Mouse (Mus musculus): ENCODE measurements around the gene Yars. TPM values are rescaled to one million over a fixed set of nuclear protein-coding genes. Genes with fewer than 3 reads are reported as not detected.
A peak's percentile ranks its signal among the peaks of the same experiment; 100 is the strongest.

The Yars gene
- polyA plus RNA-seq, 1 experiment from 2014 or later: 83.2 TPM

- no peak overlapping the region for H3K27ac ChIP-seq (replicated peaks)
- no peak overlapping the region for H3K4me3 ChIP-seq (replicated peaks)
- H3K4me2 ChIP-seq (replicated peaks): no peak overlapping the region
- H3K4me1 ChIP-seq: peaks cover 14% of the 10 kb centered on the region
- no peaks in the 10 kb centered on the region for H3K9me3 ChIP-seq (replicated peaks)
- no peaks in the 10 kb centered on the region for H3K27me3 ChIP-seq
- no peak overlapping the region for H3K9ac ChIP-seq
- WGBS: 35% methylated on average over 8 of the region's 8 CpGs
- ATAC-seq (ENCODE audit: insufficient number of reproducible peaks, low FRiP score, low TSS enrichment, low read depth): 0 out of 2 replicates have a peak, but pooled peaks have one; percentile 17
- no peaks in the 10 kb centered on the region for H3K36me3 ChIP-seq
These were observed 67.2 kb downstream of the Yars start for GRCm38 (mm10) chr4:129256450-129257380.

- WGBS: 64% methylated on average over 4 of the region's 4 CpGs
- H3K36me3 ChIP-seq: no peaks in the 10 kb centered on the region
- no peak overlapping the region for H3K4me3 ChIP-seq (replicated peaks)
- H3K4me2 ChIP-seq (replicated peaks): no peak overlapping the region
- no peaks in the 10 kb centered on the region for H3K27me3 ChIP-seq
- H3K4me1 ChIP-seq: peaks cover 22% of the 10 kb centered on the region
- no peak overlapping the region for H3K9ac ChIP-seq
- H3K9me3 ChIP-seq (replicated peaks): no peaks in the 10 kb centered on the region
- no peak for ATAC-seq (ENCODE audit: insufficient number of reproducible peaks, low FRiP score, low TSS enrichment, low read depth)
- no peak overlapping the region for H3K27ac ChIP-seq (replicated peaks)
These were observed 69.5 kb downstream of the Yars start for GRCm38 (mm10) chr4:129259101-129259500.

GRCm38 (mm10) chr4:129260678-129261077 is 71.1 kb downstream of the Yars start:
- 13% methylated on average over 6 of the region's 6 CpGs for WGBS
- Histone ChIP-seq H3K9ac (no peak overlapping the region), H3K9me3 (replicated peaks) (no peaks in the 10 kb centered on the region), H3K4me2 (replicated peaks) (no peak overlapping the region), H3K27me3 (no peaks in the 10 kb centered on the region), H3K4me1 (peaks cover 22% of the 10 kb centered on the region), H3K27ac (replicated peaks) (0 out of 2 replicates have a peak overlapping the region, but pooled peaks have one; percentile 7), H3K36me3 (no peaks in the 10 kb centered on the region), H3K4me3 (replicated peaks) (no peak overlapping the region)
- ATAC-seq (ENCODE audit: insufficient number of reproducible peaks, low FRiP score, low TSS enrichment, low read depth): no peak

GRCm38 (mm10) chr4:129261196-129261595 is 71.6 kb downstream of the Yars start, which contains the start of gene C77080:
TSS of gene C77080 (minus strand) at chr4:129261404.
- 0 out of 2 replicates have a peak within 1 kb of the TSS, but pooled peaks have one; percentile 7 for H3K27ac ChIP-seq (replicated peaks)
- H3K9me3 ChIP-seq (replicated peaks): no peaks in the 10 kb centered on the region
- no peak within 1 kb of the TSS for H3K4me2 ChIP-seq (replicated peaks)
- ATAC-seq (ENCODE audit: insufficient number of reproducible peaks, low FRiP score, low TSS enrichment, low read depth): no peak
- H3K9ac ChIP-seq: no peak within 1 kb of the TSS
- H3K4me1 ChIP-seq: peaks cover 22% of the 10 kb centered on the region
- no peak within 1 kb of the TSS for H3K4me3 ChIP-seq (replicated peaks)
- H3K36me3 ChIP-seq: no peaks in the 10 kb centered on the region
- H3K27me3 ChIP-seq: no peaks in the 10 kb centered on the region
- WGBS: 7% methylated on average over 3 of the region's 4 CpGs

GRCm38 (mm10) chr4:129263225-129264021 is 73.9 kb downstream of the Yars start:
- no peak overlapping the region for H3K9ac ChIP-seq
- 25% methylated on average over 19 of the region's 19 CpGs for WGBS
- peak overlapping the region; percentile 1; the same call in 1 of the 2 replicates for H3K4me2 ChIP-seq (replicated peaks)
- no peaks in the 10 kb centered on the region for H3K36me3 ChIP-seq
- H3K27ac ChIP-seq (replicated peaks): peak overlapping the region; percentile 8
- ATAC-seq (ENCODE audit: insufficient number of reproducible peaks, low FRiP score, low TSS enrichment, low read depth): peak; percentile 34
- no peaks in the 10 kb centered on the region for H3K27me3 ChIP-seq
- H3K4me3 ChIP-seq (replicated peaks): no peak overlapping the region
- peaks cover 16% of the 10 kb centered on the region for H3K4me1 ChIP-seq
- H3K9me3 ChIP-seq (replicated peaks): no peaks in the 10 kb centered on the region

GRCm38 (mm10) chr4:129266191-129266590 is 76.6 kb downstream of the Yars start:
- Histone ChIP-seq H3K27ac (replicated peaks) (no peak overlapping the region), H3K27me3 (no peaks in the 10 kb centered on the region), H3K4me2 (replicated peaks) (no peak overlapping the region), H3K4me1 (peaks cover 10% of the 10 kb centered on the region), H3K9me3 (replicated peaks) (no peaks in the 10 kb centered on the region), H3K9ac (no peak overlapping the region), H3K36me3 (no peaks in the 10 kb centered on the region), H3K4me3 (replicated peaks) (no peak overlapping the region)
- WGBS: 67% methylated on average over 4 of the region's 4 CpGs
- no peak for ATAC-seq (ENCODE audit: insufficient number of reproducible peaks, low FRiP score, low TSS enrichment, low read depth)

- Histone ChIP-seq H3K27me3 (no peaks in the 10 kb centered on the region), H3K9me3 (replicated peaks) (no peaks in the 10 kb centered on the region)
These were observed 77.3 kb downstream of the Yars start for GRCm38 (mm10) chr4:129266821-129267220.

GRCm38 (mm10) chr4:129268698-129269097 is 79.1 kb downstream of the Yars start:
- no peak overlapping the region for H3K9ac ChIP-seq
- ATAC-seq (ENCODE audit: insufficient number of reproducible peaks, low FRiP score, low TSS enrichment, low read depth): no peak
- 50% methylated on average over 1 of the region's 1 CpGs for WGBS
- no peaks in the 10 kb centered on the region for H3K36me3 ChIP-seq
- H3K27ac ChIP-seq (replicated peaks): no peak overlapping the region
- H3K4me2 ChIP-seq (replicated peaks): no peak overlapping the region
- H3K4me1 ChIP-seq: peaks cover 6% of the 10 kb centered on the region
- H3K4me3 ChIP-seq (replicated peaks): no peak overlapping the region
- no peaks in the 10 kb centered on the region for H3K9me3 ChIP-seq (replicated peaks)
- no peaks in the 10 kb centered on the region for H3K27me3 ChIP-seq

More at GRCm38 (mm10) chr4:129266821-129267220, 77.3 kb downstream of the Yars start:
- Histone ChIP-seq H3K4me3 (replicated peaks) (no peak overlapping the region), H3K4me2 (replicated peaks) (no peak overlapping the region), H3K36me3 (no peaks in the 10 kb centered on the region), H3K27ac (replicated peaks) (no peak overlapping the region), H3K4me1 (peaks cover 10% of the 10 kb centered on the region), H3K9ac (no peak overlapping the region)
- no peak for ATAC-seq (ENCODE audit: insufficient number of reproducible peaks, low FRiP score, low TSS enrichment, low read depth)
- 74% methylated on average over 5 of the region's 5 CpGs for WGBS

Other genes starting within 250 kb of the Yars start
- 29.4 and 32.1 TPM in 2 replicates for gene Azin2, start 227.3 kb upstream of the Yars start, polyA plus RNA-seq (2015; fragmentation: Nextera tagmentation; extraction: Ambion mirVana)
- 196 and 203 TPM in 2 replicates for gene Ak2, start 197.8 kb upstream of the Yars start, polyA plus RNA-seq (2015; fragmentation: Nextera tagmentation; extraction: Ambion mirVana)
- gene Rnf19b, start 131.5 kb upstream of the Yars start, polyA plus RNA-seq (2015; fragmentation: Nextera tagmentation; extraction: Ambion mirVana): 10.7 and 11.0 TPM in 2 replicates
- gene Tmem54, start 84.2 kb upstream of the Yars start, polyA plus RNA-seq (2015; fragmentation: Nextera tagmentation; extraction: Ambion mirVana): 26.6 and 26.9 TPM in 2 replicates
- 1.8 and 2.2 TPM in 2 replicates for gene Hpca, start 67.7 kb upstream of the Yars start, polyA plus RNA-seq (2015; fragmentation: Nextera tagmentation; extraction: Ambion mirVana)
- 19.7 and 26.3 TPM in 2 replicates for gene Fndc5, start 52.8 kb upstream of the Yars start, polyA plus RNA-seq (2015; fragmentation: Nextera tagmentation; extraction: Ambion mirVana)
- 17.8 and 18.5 TPM in 2 replicates for gene S100pbp, start within 50 bp of the Yars start, polyA plus RNA-seq (2015; fragmentation: Nextera tagmentation; extraction: Ambion mirVana)
- gene C77080, start 71.6 kb downstream of the Yars start, polyA plus RNA-seq (2015; fragmentation: Nextera tagmentation; extraction: Ambion mirVana): 8.9 and 10.0 TPM in 2 replicates
- 4.9 and 6.9 TPM in 2 replicates for gene Sync, start 97.9 kb downstream of the Yars start, polyA plus RNA-seq (2015; fragmentation: Nextera tagmentation; extraction: Ambion mirVana)
- 325 and 329 TPM in 2 replicates for gene Rbbp4, start 145.6 kb downstream of the Yars start, polyA plus RNA-seq (2015; fragmentation: Nextera tagmentation; extraction: Ambion mirVana)
- gene Zbtb8os, start 145.9 kb downstream of the Yars start, polyA plus RNA-seq (2015; fragmentation: Nextera tagmentation; extraction: Ambion mirVana): 36.6 and 41.2 TPM in 2 replicates
- 12.8 and 14.1 TPM in 2 replicates for gene Zbtb8a, start 188.4 kb downstream of the Yars start, polyA plus RNA-seq (2015; fragmentation: Nextera tagmentation; extraction: Ambion mirVana)

Data from embryonic facial prominence, embryonic 15.5 days (tissue).